Mouse (Mus musculus) liver, embryonic 13.5 days (tissue): Measurements from ENCODE around the gene Frmd5. TPM values are rescaled to one million over a fixed set of nuclear protein-coding genes. Genes with fewer than 3 reads are reported as not detected.
"Not testable (repeated sequence)": the region's sequence is repeated elsewhere in the genome, so short reads cannot be mapped to it uniquely, and the experiment has no call there.

Source experiments
- ATAC-seq: fragments of 200-750 bp; cut with Nextera tagmentation; 2 replicates; pipeline ENCODE4 v1.8.0; 2017; ENCODE audit warnings: low read depth, mild to moderate bottlenecking, moderate number of reproducible peaks, moderate library complexity
- DNase-seq: peaks from one replicate; pipeline ENCODE4 v3.0.0; 2022
- H3K27ac ChIP-seq: fragments of 300-500 bp; sonication (generic); 2 replicates; pipeline ENCODE4 v1.5.1; 2015; ENCODE audit warnings: moderate library complexity, mild to moderate bottlenecking, inconsistent platforms
- H3K27me3 ChIP-seq: fragments of 300-500 bp; sonication (generic); 2 replicates; pipeline ENCODE4 v1.6.1; 2015; ENCODE audit warnings: mild to moderate bottlenecking, inconsistent platforms
- H3K36me3 ChIP-seq: fragments of 300-500 bp; sonication (generic); 2 replicates; pipeline ENCODE4 v1.6.1; 2015; ENCODE audit warnings: mild to moderate bottlenecking, inconsistent platforms
- H3K4me1 ChIP-seq: fragments of 300-500 bp; sonication (generic); replicated peaks from 2 replicates; pipeline ENCODE4 v1.6.1; 2015; ENCODE audit warnings: inconsistent platforms
- H3K4me2 ChIP-seq: fragments of 300-500 bp; sonication (generic); 2 replicates; pipeline ENCODE4 v1.6.1; 2015; ENCODE audit warnings: inconsistent platforms, mild to moderate bottlenecking, moderate library complexity
- H3K4me3 ChIP-seq: fragments of 300-500 bp; sonication (generic); replicated peaks from 2 replicates; pipeline ENCODE4 v1.5.1; 2015; ENCODE audit warnings: mild to moderate bottlenecking, inconsistent platforms
- H3K9ac ChIP-seq: fragments of 300-500 bp; sonication (generic); 2 replicates; pipeline ENCODE4 v1.6.1; 2015; ENCODE audit warnings: mild to moderate bottlenecking, inconsistent platforms
- H3K9me3 ChIP-seq: fragments of 300-500 bp; sonication (generic); replicated peaks from 2 replicates; pipeline ENCODE4 v1.6.1; 2016; ENCODE audit warnings: inconsistent platforms
- WGBS: fragments of 180-500 bp; shearing (Covaris S2); methylation state at CpG from one replicate; pipeline ENCODE4 v1.1.7; 2015; ENCODE audit not compliant: insufficient replicate concordance; 5-methylcytosine and 5-hydroxymethylcytosine counted together
- polyA plus RNA-seq: library from polyadenylated mRNA; unstranded; fragments of >200 nt; fragmentation: Nextera tagmentation; extraction: Ambion mirVana; gene quantifications from 2 replicates; pipeline ENCODE4 v1.2.1, GENCODE M21; 2015

Gene Frmd5
- polyA plus RNA-seq, 1 experiment from 2014 or later, result 0.28 TPM

GRCm38 (mm10) chr2:121565911-121566310, 241.0 kb downstream of the Frmd5 start:
- Histone ChIP-seq H3K9ac (no peak overlapping the region), H3K36me3 (no peaks in the 10 kb centered on the region), H3K4me3 (no peak overlapping the region), H3K27ac (no peak overlapping the region), H3K4me1 (peaks cover 16% of the 10 kb centered on the region), H3K27me3 (no peaks in the 10 kb centered on the region; the same call in 1 of the 2 replicates), H3K4me2 (no peak overlapping the region), H3K9me3 (no peaks in the 10 kb centered on the region)
- ATAC-seq, result no peak
- WGBS, result 50% methylated on average over 5 of the region's 5 CpGs
- no peak for DNase-seq

- Histone ChIP-seq H3K9ac (no peak overlapping the region), H3K4me1 (peaks cover 16% of the 10 kb centered on the region), H3K27ac (no peak overlapping the region), H3K27me3 (no peaks in the 10 kb centered on the region), H3K9me3 (no peaks in the 10 kb centered on the region), H3K36me3 (no peaks in the 10 kb centered on the region), H3K4me3 (no peak overlapping the region), H3K4me2 (no peak overlapping the region)
- 23% methylated on average over 3 of the region's 3 CpGs for WGBS
- ATAC-seq (peak; percentile 82), DNase-seq (no peak)
These were observed 243.8 kb downstream of the Frmd5 start for GRCm38 (mm10) chr2:121563117-121563516.

GRCm38 (mm10) chr2:121551271-121551670, 255.6 kb downstream of the Frmd5 start:
- DNase-seq, result no peak
- no peak overlapping the region for H3K9ac ChIP-seq

GRCm38 (mm10) chr2:121549630-121550029, 257.3 kb downstream of the Frmd5 start:
- Histone ChIP-seq H3K9ac (no peak overlapping the region), H3K4me2 (no peak overlapping the region), H3K36me3 (peaks cover 21% of the 10 kb centered on the region), H3K27me3 (no peaks in the 10 kb centered on the region), H3K4me1 (no peaks in the 10 kb centered on the region), H3K4me3 (no peak overlapping the region), H3K27ac (no peak overlapping the region), H3K9me3 (no peaks in the 10 kb centered on the region)
- ATAC-seq, result no peak
- WGBS, result 88% methylated on average over 6 of the region's 6 CpGs
- DNase-seq, result no peak

More at GRCm38 (mm10) chr2:121551271-121551670, 255.6 kb downstream of the Frmd5 start:
- Histone ChIP-seq H3K27ac (no peak overlapping the region), H3K36me3 (peaks cover 8% of the 10 kb centered on the region), H3K4me3 (no peak overlapping the region), H3K9me3 (no peaks in the 10 kb centered on the region), H3K4me1 (no peaks in the 10 kb centered on the region), H3K4me2 (no peak overlapping the region), H3K27me3 (no peaks in the 10 kb centered on the region)
- WGBS, result 79% methylated on average over 8 of the region's 8 CpGs
- ATAC-seq, result no peak

- no peak overlapping the region for H3K4me3 ChIP-seq
- no peak overlapping the region for H3K9ac ChIP-seq
- 92% methylated on average over 3 of the region's 3 CpGs for WGBS
- no peaks in the 10 kb centered on the region for H3K9me3 ChIP-seq
- H3K4me1 ChIP-seq, result no peaks in the 10 kb centered on the region
- no peaks in the 10 kb centered on the region for H3K27me3 ChIP-seq
- peaks cover 62% of the 10 kb centered on the region for H3K36me3 ChIP-seq
- no peak overlapping the region for H3K4me2 ChIP-seq
- no peak for DNase-seq
- H3K27ac ChIP-seq, result no peak overlapping the region
- ATAC-seq, result no peak
These were observed 262.1 kb downstream of the Frmd5 start for GRCm38 (mm10) chr2:121544829-121545228.

GRCm38 (mm10) chr2:121525056-121525455, 281.8 kb downstream of the Frmd5 start:
- Histone ChIP-seq H3K9ac (no peak overlapping the region), H3K36me3 (peaks cover 66% of the 10 kb centered on the region), H3K27me3 (no peaks in the 10 kb centered on the region), H3K9me3 (no peaks in the 10 kb centered on the region), H3K4me2 (no peak overlapping the region), H3K4me3 (no peak overlapping the region), H3K4me1 (no peaks in the 10 kb centered on the region), H3K27ac (no peak overlapping the region)
- ATAC-seq (no peak), DNase-seq (no peak)
- 79% methylated on average over 2 of the region's 2 CpGs for WGBS

- H3K4me1 ChIP-seq, H3K27ac ChIP-seq, H3K9me3 ChIP-seq, H3K27me3 ChIP-seq, H3K9ac ChIP-seq, H3K4me2 ChIP-seq, DNase-seq, H3K4me3 ChIP-seq, ATAC-seq: not testable (repeated sequence)
- WGBS, result 87% methylated on average over 3 of the region's 3 CpGs
- H3K36me3 ChIP-seq, result peaks cover 72% of the 10 kb centered on the region
These were observed 284.1 kb downstream of the Frmd5 start for GRCm38 (mm10) chr2:121522830-121523229.

GRCm38 (mm10) chr2:121522006-121522405, 284.9 kb downstream of the Frmd5 start:
- no peak overlapping the region for H3K9ac ChIP-seq
- no peaks in the 10 kb centered on the region for H3K27me3 ChIP-seq
- H3K4me1 ChIP-seq, result no peaks in the 10 kb centered on the region
- no peak overlapping the region for H3K4me3 ChIP-seq
- peaks cover 77% of the 10 kb centered on the region for H3K36me3 ChIP-seq
- WGBS, result 74% methylated on average over 2 of the region's 2 CpGs
- DNase-seq (no peak), ATAC-seq (no peak)
- H3K27ac ChIP-seq, result no peak overlapping the region
- H3K4me2 ChIP-seq, result no peak overlapping the region
- no peaks in the 10 kb centered on the region for H3K9me3 ChIP-seq

GRCm38 (mm10) chr2:121518711-121519110, 288.2 kb downstream of the Frmd5 start:
- not testable (repeated sequence) for H3K9me3 ChIP-seq, H3K4me3 ChIP-seq
- H3K36me3 ChIP-seq, result peaks cover 77% of the 10 kb centered on the region

GRCm38 (mm10) chr2:121518106-121518505, 288.8 kb downstream of the Frmd5 start:
- Histone ChIP-seq H3K36me3 (peaks cover 75% of the 10 kb centered on the region), H3K4me3 (no peak overlapping the region), H3K9me3 (no peaks in the 10 kb centered on the region), H3K27ac (no peak overlapping the region), H3K27me3 (no peaks in the 10 kb centered on the region), H3K9ac (no peak overlapping the region), H3K4me1 (no peaks in the 10 kb centered on the region), H3K4me2 (no peak overlapping the region)
- 89% methylated on average over 5 of the region's 5 CpGs for WGBS
- no peak for ATAC-seq
- no peak for DNase-seq

More at GRCm38 (mm10) chr2:121518711-121519110, 288.2 kb downstream of the Frmd5 start:
- H3K27me3 ChIP-seq, H3K27ac ChIP-seq, H3K4me2 ChIP-seq, H3K4me1 ChIP-seq, H3K9ac ChIP-seq, ATAC-seq, DNase-seq: not testable (repeated sequence)
- WGBS, result 89% methylated on average over 4 of the region's 4 CpGs

- DNase-seq, result no peak
- Histone ChIP-seq H3K27me3 (no peaks in the 10 kb centered on the region), H3K4me1 (peaks cover 34% of the 10 kb centered on the region), H3K9me3 (no peaks in the 10 kb centered on the region), H3K9ac (no peak overlapping the region), H3K4me2 (no peak overlapping the region), H3K36me3 (peaks cover 86% of the 10 kb centered on the region), H3K27ac (no peak overlapping the region), H3K4me3 (no peak overlapping the region)
- WGBS, result 82% methylated on average over 4 of the region's 4 CpGs
- no peak for ATAC-seq
These were observed 292.7 kb downstream of the Frmd5 start for GRCm38 (mm10) chr2:121514211-121514610.

GRCm38 (mm10) chr2:121512991-121513765, 293.7 kb downstream of the Frmd5 start:
- H3K27ac ChIP-seq, H3K9me3 ChIP-seq, H3K4me2 ChIP-seq, DNase-seq, H3K4me3 ChIP-seq, ATAC-seq, H3K27me3 ChIP-seq: not testable (repeated sequence)
- peak overlapping the region; percentile 19; the same call in 1 of the 2 replicates for H3K9ac ChIP-seq
- WGBS, result 83% methylated on average over 5 of the region's 5 CpGs
- H3K36me3 ChIP-seq, result peaks cover 86% of the 10 kb centered on the region
- peaks cover 44% of the 10 kb centered on the region for H3K4me1 ChIP-seq
